Mouse (Mus musculus): Measurements from ENCODE around the gene Exosc10. TPM values are rescaled to one million over a fixed set of nuclear protein-coding genes. Genes with fewer than 3 reads are reported as not detected.

Exosc10 gene
- polyA plus RNA-seq, 1 experiment from 2014 or later, result 21.1 TPM

DNA sequence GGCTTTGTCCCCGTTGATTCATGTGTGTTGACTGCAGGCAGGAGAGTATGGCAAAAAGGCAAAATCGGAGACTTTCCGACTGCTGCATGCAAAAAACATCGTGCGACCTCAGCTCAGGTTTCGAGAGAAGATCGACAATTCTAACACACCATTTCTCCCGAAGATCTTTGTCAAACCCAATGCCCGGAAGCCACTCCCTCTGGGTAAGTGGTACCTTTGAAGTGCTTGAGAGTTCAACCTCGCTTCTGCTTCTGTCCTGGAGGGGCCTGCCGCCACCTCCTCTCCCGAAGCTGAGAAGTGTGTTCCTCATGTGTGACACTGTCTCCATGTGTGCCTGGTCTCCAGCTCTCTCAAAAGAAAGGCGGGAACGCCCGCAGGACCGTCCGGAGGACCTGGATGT, 4.4 kb downstream of the Exosc10 start:
- ATAC-seq, result no peak
- peaks cover 72% of the 10 kb centered on the region for H3K36me3 ChIP-seq (ENCODE audit: control insufficient read depth, insufficient read depth)
- H3K4me2 ChIP-seq (replicated peaks; ENCODE audit: low read depth), result no peak overlapping the region
- H3K9me3 ChIP-seq (ENCODE audit: control insufficient read depth), result no peaks in the 10 kb centered on the region
- no peak overlapping the region for H3K4me3 ChIP-seq (ENCODE audit: low read depth, low read length)
- 95% methylated on average over 17 of the region's 17 CpGs for WGBS
- TF ChIP-seq CTCF (IDR thresholded peaks at IDR 0.05; ENCODE audit: low read depth), result no peak
- no peaks in the 10 kb centered on the region; the same call in 1 of the 2 replicates for H3K4me1 ChIP-seq (replicated peaks; ENCODE audit: control insufficient read depth, insufficient read depth, low read length)
- H3K27ac ChIP-seq (ENCODE audit: low read depth, low read length), result no peak overlapping the region
- H3K27me3 ChIP-seq (replicated peaks; ENCODE audit: control insufficient read depth, insufficient read depth, low read length), result no peaks in the 10 kb centered on the region
- H3K9ac ChIP-seq (ENCODE audit: low read depth, low read length), result no peak overlapping the region

DNA sequence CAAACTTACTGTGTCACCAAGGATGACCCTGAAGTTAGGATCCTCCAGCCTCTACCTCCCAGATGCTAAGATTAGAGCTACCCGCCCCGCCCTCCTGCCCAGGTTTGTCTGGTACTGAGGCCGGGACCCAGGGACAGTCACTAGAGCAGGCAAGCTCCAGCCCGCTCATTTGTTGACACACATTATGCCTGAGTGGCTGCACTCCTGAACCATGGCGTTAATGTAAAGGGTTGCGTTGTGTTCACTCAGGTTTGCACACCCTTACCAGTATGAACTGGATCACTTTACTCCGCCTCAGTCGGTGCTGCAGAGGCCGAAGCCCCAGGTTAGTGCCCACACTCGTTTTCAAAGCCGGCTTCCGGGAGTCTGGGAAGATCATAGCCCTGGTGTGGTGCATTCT, 5.4 kb downstream of the Exosc10 start:
- H3K4me1 ChIP-seq (replicated peaks; ENCODE audit: control insufficient read depth, insufficient read depth, low read length), result no peaks in the 10 kb centered on the region; the same call in 1 of the 2 replicates
- no peak for ATAC-seq
- H3K9me3 ChIP-seq (ENCODE audit: control insufficient read depth), result no peaks in the 10 kb centered on the region
- H3K9ac ChIP-seq (ENCODE audit: low read depth, low read length), result no peak overlapping the region
- no peaks in the 10 kb centered on the region for H3K27me3 ChIP-seq (replicated peaks; ENCODE audit: control insufficient read depth, insufficient read depth, low read length)
- no peak for TF ChIP-seq CTCF (IDR thresholded peaks at IDR 0.05; ENCODE audit: low read depth)
- H3K36me3 ChIP-seq (ENCODE audit: control insufficient read depth, insufficient read depth), result peaks cover 80% of the 10 kb centered on the region
- no peak overlapping the region for H3K4me3 ChIP-seq (ENCODE audit: low read depth, low read length)
- no peak overlapping the region for H3K27ac ChIP-seq (ENCODE audit: low read depth, low read length)
- WGBS, result 95% methylated on average over 12 of the region's 12 CpGs
- no peak overlapping the region for H3K4me2 ChIP-seq (replicated peaks; ENCODE audit: low read depth)

DNA sequence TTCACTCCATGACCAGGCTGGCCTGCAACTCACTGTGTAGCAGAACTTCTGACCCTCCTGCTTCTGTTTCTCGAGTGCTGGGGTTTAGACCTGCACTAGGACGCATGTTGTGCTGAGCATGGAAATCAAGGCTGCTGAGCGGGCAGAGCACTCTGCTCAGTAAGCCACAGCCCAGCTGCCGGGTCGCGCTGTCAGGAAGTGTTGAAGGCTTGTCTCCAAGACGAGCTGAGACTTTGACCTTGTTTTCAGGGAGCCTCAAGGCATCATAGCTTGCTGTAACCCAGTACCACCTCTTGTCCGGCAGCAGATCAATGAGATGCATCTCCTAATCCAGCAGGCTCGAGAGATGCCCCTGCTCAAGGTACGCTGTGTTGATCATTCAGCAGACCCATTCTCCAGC, 11.9 kb downstream of the Exosc10 start:
- peaks cover 93% of the 10 kb centered on the region for H3K36me3 ChIP-seq (ENCODE audit: control insufficient read depth, insufficient read depth)
- 55% methylated on average over 10 of the region's 10 CpGs for WGBS

DNA sequence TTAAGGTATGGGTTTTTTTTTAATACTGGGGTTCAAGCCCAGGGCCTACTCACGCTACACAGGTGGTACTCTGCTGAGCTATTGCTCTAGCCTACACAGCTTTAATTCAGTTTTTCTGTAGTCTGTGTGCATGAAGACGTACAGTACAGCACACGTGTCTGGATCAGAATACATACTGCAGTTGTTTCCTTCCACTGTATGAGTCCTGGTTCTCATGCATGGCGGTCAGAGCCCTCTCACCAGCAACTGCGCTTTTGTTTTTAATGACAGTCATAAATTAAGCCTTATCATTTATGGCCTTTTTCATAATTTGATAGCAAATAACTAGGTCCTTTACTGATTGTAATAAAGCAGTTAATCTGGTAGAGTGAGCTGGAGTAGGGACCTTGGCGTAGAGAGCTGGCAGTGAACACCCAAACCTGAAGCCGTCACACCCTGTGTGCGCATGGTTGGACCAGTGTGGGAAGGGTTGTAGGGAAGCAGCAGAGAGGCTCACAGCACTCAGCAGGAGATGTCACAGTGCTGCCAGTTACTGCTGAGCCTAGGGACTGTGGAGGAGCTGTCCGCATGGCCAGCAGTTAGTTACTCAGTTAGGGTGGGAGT, 12.6 kb downstream of the Exosc10 start:
- Histone ChIP-seq H3K4me3 (ENCODE audit: low read depth, low read length) (no peak overlapping the region), H3K27me3 (replicated peaks; ENCODE audit: control insufficient read depth, insufficient read depth, low read length) (no peaks in the 10 kb centered on the region), H3K36me3 (ENCODE audit: control insufficient read depth, insufficient read depth) (peaks cover 93% of the 10 kb centered on the region), H3K4me1 (replicated peaks; ENCODE audit: control insufficient read depth, insufficient read depth, low read length) (no peaks in the 10 kb centered on the region), H3K27ac (ENCODE audit: low read depth, low read length) (peak overlapping the region; percentile 21; the same call in 1 of the 2 replicates), H3K9ac (ENCODE audit: low read depth, low read length) (no peak overlapping the region), H3K4me2 (replicated peaks; ENCODE audit: low read depth) (no peak overlapping the region), H3K9me3 (ENCODE audit: control insufficient read depth) (no peaks in the 10 kb centered on the region)
- no peak for ATAC-seq
- WGBS, result 55% methylated on average over 9 of the region's 9 CpGs
- TF ChIP-seq CTCF (IDR thresholded peaks at IDR 0.05; ENCODE audit: low read depth), result no peak

More for the DNA sequence above, 11.9 kb downstream of the Exosc10 start:
- Histone ChIP-seq H3K9me3 (ENCODE audit: control insufficient read depth) (no peaks in the 10 kb centered on the region), H3K4me1 (replicated peaks; ENCODE audit: control insufficient read depth, insufficient read depth, low read length) (no peaks in the 10 kb centered on the region), H3K27me3 (replicated peaks; ENCODE audit: control insufficient read depth, insufficient read depth, low read length) (no peaks in the 10 kb centered on the region), H3K4me3 (ENCODE audit: low read depth, low read length) (no peak overlapping the region), H3K4me2 (replicated peaks; ENCODE audit: low read depth) (no peak overlapping the region), H3K9ac (ENCODE audit: low read depth, low read length) (no peak overlapping the region), H3K27ac (ENCODE audit: low read depth, low read length) (no peak overlapping the region)
- no peak for TF ChIP-seq CTCF (IDR thresholded peaks at IDR 0.05; ENCODE audit: low read depth)
- ATAC-seq, result no peak; the same call in 1 of the 2 replicates

DNA sequence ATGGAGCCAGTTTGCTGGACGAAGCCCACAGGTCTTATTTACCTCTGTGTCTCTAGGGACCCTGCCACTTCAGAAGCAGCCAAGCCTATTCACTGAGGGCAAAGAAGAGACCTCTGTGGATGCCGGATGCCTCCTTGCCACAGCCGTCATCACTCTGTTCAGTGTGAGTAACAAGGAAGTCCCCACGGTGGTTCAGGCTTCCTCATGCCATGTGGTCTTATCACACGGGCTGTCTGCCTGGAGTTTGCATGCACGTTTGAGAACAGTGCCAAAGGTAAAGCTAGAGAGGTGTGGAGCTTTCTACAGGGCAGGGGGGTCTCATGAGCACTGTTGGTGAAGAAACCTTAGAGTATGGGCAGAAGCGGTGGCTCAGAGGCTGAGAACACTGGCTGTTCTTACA, 15.0 kb downstream of the Exosc10 start:
- no peak for TF ChIP-seq CTCF (IDR thresholded peaks at IDR 0.05; ENCODE audit: low read depth)
- no peak overlapping the region for H3K9ac ChIP-seq (ENCODE audit: low read depth, low read length)
- no peaks in the 10 kb centered on the region for H3K27me3 ChIP-seq (replicated peaks; ENCODE audit: control insufficient read depth, insufficient read depth, low read length)
- no peak for ATAC-seq
- H3K4me1 ChIP-seq (replicated peaks; ENCODE audit: control insufficient read depth, insufficient read depth, low read length), result no peaks in the 10 kb centered on the region
- no peak overlapping the region for H3K27ac ChIP-seq (ENCODE audit: low read depth, low read length)
- peaks cover 93% of the 10 kb centered on the region for H3K36me3 ChIP-seq (ENCODE audit: control insufficient read depth, insufficient read depth)
- no peak overlapping the region for H3K4me3 ChIP-seq (ENCODE audit: low read depth, low read length)
- WGBS, result 85% methylated on average over 7 of the region's 7 CpGs
- H3K4me2 ChIP-seq (replicated peaks; ENCODE audit: low read depth), result no peak overlapping the region
- no peaks in the 10 kb centered on the region for H3K9me3 ChIP-seq (ENCODE audit: control insufficient read depth)

DNA sequence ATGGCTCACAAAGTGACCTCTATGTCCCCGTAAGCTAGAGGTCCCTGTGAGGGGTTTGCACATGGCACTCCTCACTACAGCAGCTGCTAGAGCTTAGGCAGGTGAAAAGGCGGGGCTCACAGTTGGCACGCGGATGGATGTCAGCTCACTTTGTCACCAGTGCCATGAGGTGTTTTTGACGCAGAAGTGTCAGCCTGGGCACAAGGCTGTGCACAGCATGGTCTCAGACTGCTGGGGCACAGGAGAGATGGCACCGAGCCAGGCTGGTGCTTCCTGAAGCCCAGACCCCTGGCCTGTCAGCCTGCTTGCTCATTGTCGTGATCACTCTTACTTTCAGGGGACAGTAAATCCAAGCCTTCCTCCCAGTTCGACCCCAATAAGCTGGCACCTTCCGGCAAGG, 22.5 kb downstream of the Exosc10 start:
- Histone ChIP-seq H3K4me3 (ENCODE audit: low read depth, low read length) (no peak overlapping the region), H3K9ac (ENCODE audit: low read depth, low read length) (no peak overlapping the region), H3K27ac (ENCODE audit: low read depth, low read length) (no peak overlapping the region), H3K36me3 (ENCODE audit: control insufficient read depth, insufficient read depth) (peaks cover 69% of the 10 kb centered on the region), H3K4me2 (replicated peaks; ENCODE audit: low read depth) (no peak overlapping the region), H3K27me3 (replicated peaks; ENCODE audit: control insufficient read depth, insufficient read depth, low read length) (no peaks in the 10 kb centered on the region), H3K9me3 (ENCODE audit: control insufficient read depth) (no peaks in the 10 kb centered on the region), H3K4me1 (replicated peaks; ENCODE audit: control insufficient read depth, insufficient read depth, low read length) (no peaks in the 10 kb centered on the region)
- no peak for ATAC-seq
- WGBS, result 85% methylated on average over 9 of the region's 9 CpGs
- TF ChIP-seq CTCF (IDR thresholded peaks at IDR 0.05; ENCODE audit: low read depth), result no peak
